Mouse (Mus musculus) lung, embryonic 15.5 days (tissue): Measurements from ENCODE around the gene Fam171a2. TPM values are rescaled to one million over a fixed set of nuclear protein-coding genes. Genes with fewer than 3 reads are reported as not detected.
"Not testable (repeated sequence)": the region's sequence is repeated elsewhere in the genome, so short reads cannot be mapped to it uniquely, and the experiment has no call there.

Experiments used
- ATAC-seq: fragments of 200-750 bp; cut with Nextera tagmentation; 2 replicates; pipeline ENCODE4 v1.8.0; 2017; ENCODE audit warnings: moderate number of reproducible peaks, borderline replicate concordance; ENCODE audit not compliant: low FRiP score, low TSS enrichment; ENCODE audit errors: extremely low read depth
- H3K27ac ChIP-seq: fragments of 300-500 bp; sonication (generic); 2 replicates; pipeline ENCODE4 v1.5.1; 2015; ENCODE audit warnings: moderate library complexity, mild to moderate bottlenecking, inconsistent platforms
- H3K27me3 ChIP-seq: fragments of 300-500 bp; sonication (generic); 2 replicates; pipeline ENCODE4 v1.6.1; 2015; ENCODE audit warnings: inconsistent platforms
- H3K36me3 ChIP-seq: fragments of 300-500 bp; sonication (generic); 2 replicates; pipeline ENCODE4 v1.6.1; 2015; ENCODE audit warnings: inconsistent platforms
- H3K4me1 ChIP-seq: fragments of 300-500 bp; sonication (generic); 2 replicates; pipeline ENCODE4 v1.6.1; 2015; ENCODE audit warnings: inconsistent platforms
- H3K4me2 ChIP-seq: fragments of 300-500 bp; sonication (generic); 2 replicates; pipeline ENCODE4 v1.6.1; 2015; ENCODE audit warnings: inconsistent platforms, mild to moderate bottlenecking, moderate library complexity
- H3K4me3 ChIP-seq: fragments of 300-500 bp; sonication (generic); 2 replicates; pipeline ENCODE4 v1.5.1; 2015; ENCODE audit warnings: mild to moderate bottlenecking, inconsistent platforms
- H3K9ac ChIP-seq: fragments of 300-500 bp; sonication (generic); 2 replicates; pipeline ENCODE4 v1.6.1; 2015; ENCODE audit warnings: inconsistent platforms
- H3K9me3 ChIP-seq: fragments of 300-500 bp; sonication (generic); 2 replicates; pipeline ENCODE4 v1.6.1; 2016; ENCODE audit warnings: inconsistent platforms
- WGBS: fragments of 180-500 bp; shearing (Covaris S2); methylation state at CpG from one replicate; pipeline ENCODE4 v1.1.7; 2015; 5-methylcytosine and 5-hydroxymethylcytosine counted together
- microRNA-seq: library from miRNA; unstranded; fragments of <30 nt; microRNA quantifications from one replicate; pipeline ENCODE4, GENCODE M21; 2016
- polyA plus RNA-seq: library from polyadenylated mRNA; unstranded; fragments of >200 nt; fragmentation: Nextera tagmentation; extraction: Ambion mirVana; gene quantifications from 2 replicates; pipeline ENCODE4 v1.2.1, GENCODE M21; 2015

Gene Fam171a2
- polyA plus RNA-seq, 1 experiment from 2014 or later, result 4.7 TPM

- no peak overlapping the region for H3K27ac ChIP-seq
- no peaks in the 10 kb centered on the region for H3K9me3 ChIP-seq
- H3K4me3 ChIP-seq, result no peak overlapping the region
- peaks cover 35% of the 10 kb centered on the region for H3K4me1 ChIP-seq
- WGBS, result 6% methylated on average over 5 of the region's 5 CpGs
- peaks cover 54% of the 10 kb centered on the region for H3K27me3 ChIP-seq
- H3K36me3 ChIP-seq, result no peaks in the 10 kb centered on the region
- no peak overlapping the region for H3K9ac ChIP-seq
- no peak overlapping the region for H3K4me2 ChIP-seq
- no peak for ATAC-seq
Measured at GRCm38 (mm10) chr11:102395250-102395649, 52.2 kb downstream of the Fam171a2 start.

GRCm38 (mm10) chr11:102394421-102395124 lies 52.9 kb downstream of the Fam171a2 start:
- WGBS, result 79% methylated on average over 9 of the region's 9 CpGs
- peaks cover 48% of the 10 kb centered on the region for H3K27me3 ChIP-seq
- no peak overlapping the region; the same call in 1 of the 2 replicates for H3K4me3 ChIP-seq
- no peak overlapping the region for H3K4me2 ChIP-seq
- H3K27ac ChIP-seq, result no peak overlapping the region
- H3K4me1 ChIP-seq, result peaks cover 29% of the 10 kb centered on the region
- H3K36me3 ChIP-seq, result no peaks in the 10 kb centered on the region
- no peak overlapping the region for H3K9ac ChIP-seq
- no peaks in the 10 kb centered on the region for H3K9me3 ChIP-seq
- no peak for ATAC-seq

DNA sequence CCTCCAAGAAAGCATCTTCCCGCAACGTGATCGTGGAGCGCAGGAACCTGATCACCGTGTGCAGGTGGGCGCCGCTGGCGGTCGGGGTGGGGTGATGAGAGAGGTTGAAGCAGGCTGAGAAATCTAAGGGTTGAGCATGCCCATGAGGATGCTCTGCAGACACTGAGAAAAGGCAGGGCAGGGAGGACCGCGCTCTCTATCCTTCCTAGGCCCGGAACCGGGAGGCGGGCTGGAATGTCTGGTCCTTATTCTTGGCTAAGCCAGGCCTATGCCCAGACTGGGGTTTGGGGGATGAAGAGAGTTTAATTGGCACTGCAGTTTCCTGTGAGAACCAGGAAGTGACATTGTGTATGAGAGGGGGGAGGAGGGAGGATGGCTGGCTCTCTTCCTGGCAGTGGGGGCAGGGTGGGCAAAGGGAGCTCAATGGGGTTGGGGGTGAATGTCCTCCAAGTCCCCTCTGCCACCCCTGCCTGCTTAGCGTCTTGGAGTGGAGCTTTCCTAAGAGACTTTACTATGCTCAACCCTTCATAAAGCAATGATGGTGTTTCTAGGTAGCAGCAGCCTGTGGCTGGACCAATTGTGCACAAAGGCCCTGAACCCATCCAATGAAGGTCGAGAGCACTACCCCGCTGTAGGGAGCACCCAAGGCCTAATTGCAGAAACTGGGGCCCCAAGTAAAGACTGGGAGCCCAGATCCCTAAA lies 53.6 kb downstream of the Fam171a2 start:
- Histone ChIP-seq H3K9me3 (no peaks in the 10 kb centered on the region), H3K4me1 (peaks cover 22% of the 10 kb centered on the region), H3K4me2 (peak overlapping the region; percentile 93), H3K27ac (no peak overlapping the region), H3K27me3 (peaks cover 40% of the 10 kb centered on the region), H3K36me3 (no peaks in the 10 kb centered on the region), H3K9ac (peak overlapping the region; percentile 32; the same call in 1 of the 2 replicates), H3K4me3 (peak overlapping the region; percentile 39)
- WGBS, result 10% methylated on average over 17 of the region's 17 CpGs
- peak; percentile 27; the same call in 1 of the 2 replicates for ATAC-seq

- under 1% methylated on average over 34 of the region's 34 CpGs for WGBS
- H3K9ac ChIP-seq, result peak within 1 kb of the TSS; percentile 32; the same call in 1 of the 2 replicates
Measured at GRCm38 (mm10) chr11:102393238-102393634, 54.2 kb downstream of the Fam171a2 start, which contains the start of gene Rundc3a. Gene Rundc3a (plus strand): TSS chr11:102393403.

DNA sequence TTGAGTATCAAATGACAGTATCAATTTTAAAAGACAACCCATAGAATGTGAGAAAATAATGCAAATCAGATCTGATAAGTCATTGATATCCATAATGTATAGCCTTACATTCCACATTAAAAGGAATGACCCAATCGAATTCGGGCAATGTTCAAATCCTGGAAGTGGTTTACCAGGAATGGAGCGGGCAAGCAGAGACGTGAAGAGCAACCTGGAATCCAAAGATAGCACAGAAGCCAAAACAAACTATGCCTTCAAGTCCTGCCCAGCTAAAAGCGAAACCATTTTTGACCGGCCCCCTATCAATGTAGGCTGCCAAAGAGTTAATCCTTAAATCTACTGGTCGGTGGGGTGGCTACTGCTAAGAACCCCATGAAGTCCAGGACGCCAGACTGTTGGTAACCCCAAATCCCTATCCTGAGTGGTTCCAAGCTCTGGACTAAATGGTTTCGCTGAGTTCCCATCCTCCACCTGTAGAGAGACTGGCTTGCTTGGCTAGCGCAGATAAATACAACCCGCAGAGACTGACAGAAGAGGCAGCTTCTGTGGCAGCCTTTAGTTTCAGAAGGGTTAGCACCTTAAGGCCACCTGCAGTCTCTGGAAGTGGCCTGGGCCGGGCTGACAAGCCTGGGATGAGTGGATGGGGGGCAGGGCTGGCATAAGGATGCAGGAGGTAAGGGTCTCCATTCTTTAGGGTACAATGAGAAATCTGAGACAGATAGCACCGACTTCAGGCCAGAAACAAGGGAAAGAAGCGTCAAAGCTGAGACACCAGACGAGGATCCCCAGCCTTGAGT lies 54.8 kb downstream of the Fam171a2 start:
- Histone ChIP-seq H3K9me3 (no peaks in the 10 kb centered on the region), H3K4me2 (peak overlapping the region; percentile 93), H3K4me1 (peaks cover 17% of the 10 kb centered on the region), H3K4me3 (peak overlapping the region; percentile 39), H3K9ac (no peak overlapping the region), H3K27ac (no peak overlapping the region), H3K36me3 (no peaks in the 10 kb centered on the region), H3K27me3 (peaks cover 28% of the 10 kb centered on the region)
- peak; percentile 7; the same call in 1 of the 2 replicates for ATAC-seq
- WGBS, result 16% methylated on average over 15 of the region's 15 CpGs

More at GRCm38 (mm10) chr11:102393238-102393634, 54.2 kb downstream of the Fam171a2 start, which contains the start of gene Rundc3a:
- Histone ChIP-seq H3K4me2 (peak within 1 kb of the TSS; percentile 93), H3K27ac (no peak within 1 kb of the TSS), H3K27me3 (peaks cover 34% of the 10 kb centered on the region), H3K4me3 (peak within 1 kb of the TSS; percentile 39), H3K9me3 (no peaks in the 10 kb centered on the region), H3K36me3 (no peaks in the 10 kb centered on the region), H3K4me1 (peaks cover 17% of the 10 kb centered on the region)
- ATAC-seq, result peak; percentile 75

GRCm38 (mm10) chr11:102389436-102389835 lies 58.0 kb downstream of the Fam171a2 start:
- WGBS, result 76% methylated on average over 4 of the region's 5 CpGs
- not testable (repeated sequence) for H3K9me3 ChIP-seq, H3K4me3 ChIP-seq, ATAC-seq, H3K27ac ChIP-seq, H3K36me3 ChIP-seq, H3K4me2 ChIP-seq, H3K27me3 ChIP-seq, H3K9ac ChIP-seq
- peaks cover 17% of the 10 kb centered on the region for H3K4me1 ChIP-seq

Small RNA genes within 50 kb of the gene (microRNA-seq; reads per million reads assigned to microRNA genes)
- not detected for gene Mir6930

Other genes starting within 250 kb of the Fam171a2 start
- gene Hdac5, start 217.5 kb downstream of the Fam171a2 start, polyA plus RNA-seq, result 71.3 and 76.7 TPM in 2 replicates
- gene BC030867, start 198.8 kb downstream of the Fam171a2 start, polyA plus RNA-seq, result 19.9 and 20.4 TPM in 2 replicates
- 0.09 and 0.10 TPM in 2 replicates for gene Asb16, start 178.9 kb downstream of the Fam171a2 start, polyA plus RNA-seq
- 48.7 and 51.4 TPM in 2 replicates for gene Tmub2, start 162.8 kb downstream of the Fam171a2 start, polyA plus RNA-seq
- gene Atxn7l3, start 151.1 kb downstream of the Fam171a2 start, polyA plus RNA-seq, result 13.3 and 13.6 TPM in 2 replicates
- gene Ubtf, start 127.9 kb downstream of the Fam171a2 start, polyA plus RNA-seq, result 83.5 and 86.1 TPM in 2 replicates
- gene Slc4a1, start 81.5 kb downstream of the Fam171a2 start, polyA plus RNA-seq, result 10.1 and 14.0 TPM in 2 replicates
- gene Rundc3a, start 54.3 kb downstream of the Fam171a2 start, polyA plus RNA-seq, result 1.6 and 2.0 TPM in 2 replicates
- gene Slc25a39, start 39.7 kb downstream of the Fam171a2 start, polyA plus RNA-seq, result 240 and 247 TPM in 2 replicates
- 168 and 174 TPM in 2 replicates for gene Grn, start 17.4 kb downstream of the Fam171a2 start, polyA plus RNA-seq
- gene Itga2b, start 22.4 kb upstream of the Fam171a2 start, polyA plus RNA-seq, result 8.9 and 9.3 TPM in 2 replicates
- 44.6 and 49.7 TPM in 2 replicates for gene Gpatch8, start 108.7 kb upstream of the Fam171a2 start, polyA plus RNA-seq
- gene Gm11627, start 131.8 kb upstream of the Fam171a2 start, polyA plus RNA-seq, result 16.1 and 20.3 TPM in 2 replicates
- 35.9 and 38.1 TPM in 2 replicates for gene Fzd2, start 156.7 kb upstream of the Fam171a2 start, polyA plus RNA-seq
- gene Meioc, start 216.0 kb upstream of the Fam171a2 start, polyA plus RNA-seq, result 0.20 and 0.24 TPM in 2 replicates